Mouse (Mus musculus) adrenal gland, postnatal 14 days (tissue): Measurements from ENCODE around the gene Slc4a3. TPM values are rescaled to one million over a fixed set of nuclear protein-coding genes. Genes with fewer than 3 reads are reported as not detected.
A peak's percentile ranks its signal among the peaks of the same experiment; 100 is the strongest.

Experiments
- DNase-seq: peaks from one replicate; pipeline ENCODE4 v3.0.0; 2021; ENCODE audit warnings: mixed read lengths
- total RNA-seq: library from RNA; stranded (reverse); gene quantifications from 2 replicates; pipeline ENCODE4 v1.2.3, GENCODE M21; 2021

Gene Slc4a3
- total RNA-seq, 1 experiment from 2014 or later: 67.4 TPM

DNA sequence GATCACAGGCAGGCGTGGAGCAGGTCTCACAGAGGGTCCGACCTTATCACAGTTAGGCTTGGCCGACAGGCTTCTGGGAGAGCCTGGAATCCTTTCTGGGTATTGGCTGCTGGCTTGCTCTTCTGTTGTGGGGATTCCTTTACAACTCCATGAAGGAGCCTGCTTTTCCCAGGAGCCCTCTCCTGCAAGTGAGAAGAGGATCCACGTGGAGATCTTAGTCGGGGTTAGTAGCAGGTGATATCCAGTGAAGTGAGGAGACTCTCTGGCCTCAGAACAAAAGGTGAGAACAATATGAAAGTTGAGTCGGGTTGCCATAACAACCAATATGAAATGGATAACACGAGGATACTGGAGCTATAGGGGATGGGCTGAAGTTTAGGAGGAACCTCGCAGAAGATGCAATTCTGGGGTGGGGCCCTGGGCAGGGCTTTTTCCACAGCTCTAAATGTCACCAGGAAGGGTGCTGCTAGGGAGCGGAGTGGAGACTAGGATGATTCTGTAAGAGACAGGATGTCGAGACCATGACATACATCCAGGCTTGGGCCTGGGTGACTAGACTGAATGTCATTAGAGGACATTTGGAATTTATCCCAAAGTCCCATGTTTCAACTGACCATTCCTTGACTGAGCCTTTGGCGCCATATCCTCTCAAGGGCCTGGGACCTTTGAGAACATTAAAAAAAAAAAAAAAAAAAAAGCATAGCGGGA is 14.3 kb downstream of the Slc4a3 start:
- peak; percentile 6 for DNase-seq

GRCm38 (mm10) chr1:75561221-75561897 is 15.3 kb downstream of the Slc4a3 start:
- peak; percentile 72 for DNase-seq

DNA sequence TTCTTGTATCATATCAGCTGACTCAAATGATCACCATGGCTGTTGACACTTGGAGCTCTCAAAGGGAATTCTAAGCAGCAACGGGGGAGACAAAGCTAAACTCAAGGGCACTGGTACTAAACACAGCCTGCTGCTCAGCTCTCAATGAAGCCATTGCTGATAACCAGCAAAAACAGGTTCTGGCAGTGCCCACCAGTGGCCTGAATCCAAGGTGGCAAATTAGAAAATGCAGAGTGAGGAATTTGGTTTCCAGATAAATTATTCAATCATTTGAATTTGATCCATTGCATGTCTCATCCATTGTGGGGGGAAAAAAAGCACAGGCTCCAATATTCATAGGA is 15.8 kb downstream of the Slc4a3 start:
- DNase-seq: no peak

- DNase-seq: no peak
Observed at GRCm38 (mm10) chr1:75564102-75564501, 18.0 kb downstream of the Slc4a3 start.

DNA sequence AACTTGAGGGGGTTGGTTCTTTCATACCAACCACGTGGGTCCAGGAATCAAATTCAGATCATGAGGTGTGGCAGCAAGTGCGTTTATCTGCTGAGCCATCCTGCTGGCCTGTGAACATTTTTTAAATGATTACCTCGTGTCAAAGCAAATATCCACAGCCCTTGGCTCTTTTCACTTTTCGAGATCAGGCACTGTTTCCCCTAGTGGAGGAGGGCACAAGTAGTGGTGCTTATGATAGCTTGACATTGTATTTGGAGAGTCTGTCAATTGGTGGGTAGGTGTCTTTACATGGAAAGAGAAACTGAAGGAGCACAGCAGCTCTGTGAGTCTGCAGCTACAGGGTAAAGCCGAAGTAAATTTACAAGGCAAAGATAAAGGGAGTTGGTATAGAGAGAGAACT is 18.9 kb downstream of the Slc4a3 start:
- no peak for DNase-seq

DNA sequence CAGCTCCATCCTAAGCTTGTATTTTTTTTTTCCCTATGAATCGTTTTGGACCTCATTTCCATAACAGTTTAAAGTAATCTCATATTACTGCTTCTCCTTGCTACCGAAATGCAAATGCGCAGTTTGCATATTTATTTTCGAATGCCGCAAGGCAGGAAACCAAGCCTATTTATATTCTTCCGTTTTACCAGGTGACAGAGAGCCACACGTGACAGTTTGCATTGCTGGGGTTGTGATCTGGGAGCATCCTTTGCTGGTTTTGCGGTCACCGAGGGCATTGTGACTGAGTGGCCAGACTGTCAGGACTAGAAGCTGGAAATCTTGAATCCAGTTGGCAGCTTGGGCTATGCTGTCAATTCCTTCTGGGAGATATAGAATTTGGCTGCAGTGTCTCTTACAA is 19.6 kb downstream of the Slc4a3 start:
- no peak for DNase-seq

- DNase-seq: no peak
Observed at GRCm38 (mm10) chr1:75570403-75570802, 24.3 kb downstream of the Slc4a3 start.

DNA sequence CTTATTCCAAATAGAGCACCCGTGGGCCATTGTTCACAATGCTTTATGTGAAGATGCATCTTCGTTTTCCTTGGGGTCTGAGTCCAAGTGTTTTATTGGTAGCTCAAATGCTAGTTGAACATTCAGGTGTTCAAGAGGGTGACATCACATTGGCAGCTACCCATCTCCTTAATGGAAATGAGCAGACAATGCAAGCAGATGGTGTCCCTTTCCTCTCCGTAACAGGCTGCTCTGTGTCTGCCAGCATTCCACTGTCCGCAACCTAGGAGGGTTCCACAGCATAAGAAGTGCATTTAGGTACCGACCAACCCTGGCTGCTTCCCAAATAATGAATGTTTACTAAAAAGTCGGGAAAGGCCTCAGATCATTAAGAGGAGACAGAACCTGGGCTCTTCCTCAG is 26.7 kb downstream of the Slc4a3 start:
- DNase-seq: no peak

DNA sequence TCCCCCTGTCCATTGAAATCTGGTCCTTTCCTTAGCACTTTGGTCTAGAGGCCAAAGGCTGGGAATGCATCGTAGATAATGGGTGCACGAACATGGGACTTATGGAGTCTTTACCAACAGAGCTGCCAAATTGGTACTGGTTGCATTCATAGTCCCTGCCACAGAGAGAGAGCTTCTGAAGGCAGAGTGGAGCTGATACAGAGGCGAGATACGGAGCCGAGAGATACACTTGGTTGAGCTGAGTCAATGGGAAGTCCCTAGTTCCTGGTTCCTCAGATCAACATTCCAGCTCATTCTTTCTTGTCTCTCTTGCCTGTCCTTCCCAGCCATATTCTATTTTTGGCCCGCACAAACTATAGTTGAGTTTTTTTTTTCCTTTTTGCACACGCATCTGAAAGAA is 27.6 kb downstream of the Slc4a3 start:
- no peak for DNase-seq

- no peak for DNase-seq
Observed at GRCm38 (mm10) chr1:75574476-75575310, 28.6 kb downstream of the Slc4a3 start.

DNA sequence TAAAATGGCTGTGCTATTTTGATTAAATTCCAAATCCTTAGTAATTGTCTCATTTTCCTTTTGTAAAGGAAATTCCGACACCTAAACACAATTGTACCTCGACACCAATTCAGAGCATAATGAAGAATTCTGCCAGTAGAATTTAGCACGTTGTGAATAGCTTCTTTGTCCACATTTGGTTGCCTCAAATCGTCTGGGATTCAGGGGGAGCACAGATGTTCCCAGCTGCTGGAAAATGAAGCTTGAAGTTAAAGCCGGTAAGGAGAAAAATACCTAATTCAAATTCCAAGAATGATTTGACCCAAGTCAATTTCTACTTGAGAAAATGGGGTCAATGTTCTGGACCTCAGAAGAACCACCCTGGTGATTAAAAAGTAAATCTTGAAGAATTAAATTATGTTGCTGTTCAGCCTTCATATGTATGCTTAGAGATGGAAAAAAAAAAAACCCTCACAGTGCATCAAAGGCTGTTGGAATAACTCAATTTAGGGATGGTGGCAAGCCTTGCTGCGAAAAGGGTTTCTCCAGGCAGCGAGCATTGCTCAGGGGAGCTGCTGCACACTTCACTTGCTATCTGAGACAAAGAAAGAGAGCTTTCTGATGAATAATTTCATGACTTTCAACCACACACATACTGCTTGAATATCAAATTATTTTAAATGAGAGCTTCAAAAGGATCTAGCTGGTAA is 36.0 kb downstream of the Slc4a3 start:
- no peak for DNase-seq

DNA sequence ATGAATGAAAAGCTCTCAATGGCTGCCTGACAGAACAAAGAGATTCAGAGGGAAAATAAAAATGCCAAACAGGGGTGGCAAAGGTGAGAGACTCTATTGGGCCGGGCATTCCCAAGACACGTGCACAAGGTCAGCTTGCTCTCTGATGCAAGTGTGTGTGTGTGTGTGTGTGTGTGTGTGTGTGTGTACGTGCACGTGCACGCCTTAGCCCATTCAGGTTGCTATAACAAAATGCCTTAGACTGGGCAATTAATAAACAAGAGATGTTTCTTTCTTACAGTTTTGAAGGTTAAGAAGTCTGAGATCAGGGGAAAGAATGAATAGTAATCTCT is 36.5 kb downstream of the Slc4a3 start:
- DNase-seq: no peak

GRCm38 (mm10) chr1:75583034-75583433 is 37.0 kb downstream of the Slc4a3 start:
- DNase-seq: no peak

DNA sequence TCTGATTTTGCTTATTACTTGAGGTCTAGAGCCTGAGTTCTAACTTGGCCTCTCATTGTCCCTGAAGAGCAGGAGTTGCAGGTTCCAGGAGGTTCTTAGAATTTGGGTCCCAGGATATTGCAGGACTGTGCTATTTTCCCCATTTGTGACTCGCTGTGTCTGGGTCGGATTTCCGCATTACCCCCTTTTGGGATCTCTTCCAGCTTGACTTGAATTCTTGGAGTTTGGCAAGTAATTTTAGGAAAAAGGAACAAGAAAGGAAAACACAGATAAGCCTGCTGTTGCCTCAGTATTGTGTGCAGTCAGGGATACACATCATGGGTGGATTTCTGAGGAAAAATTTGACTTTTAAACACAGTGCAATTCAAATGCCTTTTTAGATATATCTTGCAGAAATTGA is 40.7 kb downstream of the Slc4a3 start:
- DNase-seq: no peak

GRCm38 (mm10) chr1:75587738-75588719 is 42.0 kb downstream of the Slc4a3 start:
- DNase-seq: no peak

DNA sequence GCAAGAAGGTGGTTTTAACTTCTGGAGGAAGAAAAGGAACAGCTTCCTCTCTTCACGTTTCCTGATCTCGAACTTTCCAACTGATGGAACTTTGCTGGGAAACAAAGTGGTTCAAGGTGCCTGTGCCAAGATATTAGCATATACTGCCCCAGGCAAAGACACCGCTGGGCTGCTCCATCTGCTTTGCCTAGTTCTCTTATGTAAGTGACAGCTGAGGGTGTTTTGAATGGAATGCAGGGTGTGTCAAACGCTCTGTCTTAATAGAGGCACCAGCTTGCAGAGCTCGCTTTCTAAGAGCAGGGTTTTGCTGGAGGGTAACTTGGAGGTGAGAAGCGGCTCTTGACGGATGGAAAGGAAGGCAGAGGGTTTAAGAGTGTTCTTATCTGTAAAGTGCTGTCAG is 42.8 kb downstream of the Slc4a3 start:
- no peak for DNase-seq

DNA sequence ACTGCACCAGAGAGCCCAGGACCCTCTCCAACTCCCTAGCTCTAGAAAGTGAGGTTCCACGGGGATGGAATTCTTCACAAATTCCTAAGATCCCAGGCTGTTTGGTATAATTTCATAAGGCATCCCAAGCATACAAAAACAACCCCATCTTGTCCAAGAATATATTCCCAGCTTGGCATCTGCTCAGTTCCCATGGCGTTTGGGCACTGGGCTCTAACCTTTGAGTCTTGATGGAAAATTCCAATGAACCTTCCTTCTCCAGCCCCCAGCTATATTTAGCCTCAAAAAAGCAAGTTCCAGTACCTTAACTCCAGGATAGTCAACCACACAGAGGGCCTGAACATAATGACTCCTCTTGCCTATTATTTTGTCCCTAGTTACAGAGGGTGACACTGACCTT is 43.9 kb downstream of the Slc4a3 start:
- no peak for DNase-seq

DNA sequence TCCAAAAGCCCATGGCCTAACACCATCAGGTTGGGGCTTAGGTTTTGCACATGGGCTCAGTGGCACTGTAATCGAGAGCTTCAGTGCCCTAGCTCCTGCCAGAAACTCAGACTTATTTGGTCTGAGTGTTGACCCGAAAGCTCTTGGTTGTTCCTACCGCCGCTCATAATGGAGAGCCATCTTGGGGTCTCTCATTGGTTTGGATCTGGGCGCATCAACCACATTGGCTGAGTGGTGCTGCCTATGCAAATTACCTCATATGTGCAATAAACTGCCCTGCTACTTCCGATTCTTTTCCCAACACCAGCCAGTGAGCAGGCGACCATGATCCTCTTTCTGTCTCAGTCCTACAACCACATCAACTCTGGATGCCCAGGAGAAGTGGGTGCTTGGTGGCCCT is 47.9 kb downstream of the Slc4a3 start:
- no peak for DNase-seq

- no peak for DNase-seq
Observed at GRCm38 (mm10) chr1:75594836-75595235, 48.8 kb downstream of the Slc4a3 start.

GRCm38 (mm10) chr1:75595930-75596329 is 49.9 kb downstream of the Slc4a3 start:
- no peak for DNase-seq

DNA sequence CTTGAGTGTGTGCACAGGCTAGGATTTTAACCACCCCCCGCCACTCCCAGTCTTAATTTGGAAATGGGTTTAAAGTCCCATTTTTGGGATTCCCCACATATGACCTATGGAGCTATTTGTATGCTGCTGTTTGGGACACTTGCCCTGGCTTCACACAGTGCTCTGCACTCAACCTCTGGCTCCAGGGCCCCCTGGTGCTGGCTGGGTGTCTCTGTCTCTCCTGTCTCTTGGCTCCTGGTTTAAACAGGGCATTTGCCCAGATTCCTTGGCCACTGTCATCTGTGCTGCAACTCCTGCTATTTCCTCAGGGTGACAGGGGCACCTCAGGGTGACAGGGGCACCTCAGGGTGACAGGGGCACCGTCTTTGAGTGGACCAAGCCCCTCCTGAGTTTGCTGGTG is 50.8 kb downstream of the Slc4a3 start:
- peak; percentile 7 for DNase-seq

GRCm38 (mm10) chr1:75597622-75598021 is 51.6 kb downstream of the Slc4a3 start:
- peak; percentile 75 for DNase-seq
